Mouse (Mus musculus): ENCODE results near the gene Abhd5. TPM values are rescaled to one million over a fixed set of nuclear protein-coding genes. Genes with fewer than 3 reads are reported as not detected.
A peak's percentile ranks its signal among the peaks of the same experiment; 100 is the strongest.

Abhd5 gene
- polyA plus RNA-seq, 1 experiment from 2014 or later, result 23.7 TPM

GRCm38 (mm10) chr9:122380959-122381358 is 29.6 kb downstream of the Abhd5 start:
- Histone ChIP-seq H3K9ac (ENCODE audit: low read depth, low read length) (no peak overlapping the region), H3K27ac (ENCODE audit: low read depth, low read length) (no peak overlapping the region), H3K27me3 (ENCODE audit: control insufficient read depth, insufficient read depth, low read length) (no peaks in the 10 kb centered on the region), H3K36me3 (ENCODE audit: control insufficient read depth, insufficient read depth, low read length) (no peaks in the 10 kb centered on the region), H3K9me3 (ENCODE audit: control insufficient read depth, low read length) (no peaks in the 10 kb centered on the region), H3K4me1 (replicated peaks; ENCODE audit: control insufficient read depth, insufficient read depth, low read length) (no peaks in the 10 kb centered on the region; the same call in 1 of the 2 replicates), H3K4me3 (ENCODE audit: low read depth, low read length) (no peak overlapping the region), H3K4me2 (replicated peaks; ENCODE audit: low read depth, low read length) (no peak overlapping the region)
- no peak for ATAC-seq (ENCODE audit: low FRiP score)
- WGBS, result 48% methylated on average over 6 of the region's 6 CpGs
- DNase-seq (ENCODE audit: low spot score), result peak; percentile 18

- H3K27ac ChIP-seq (ENCODE audit: low read depth, low read length), result no peak overlapping the region
- H3K4me1 ChIP-seq (replicated peaks; ENCODE audit: control insufficient read depth, insufficient read depth, low read length), result no peaks in the 10 kb centered on the region; the same call in 1 of the 2 replicates
- H3K4me2 ChIP-seq (replicated peaks; ENCODE audit: low read depth, low read length), result no peak overlapping the region
- no peaks in the 10 kb centered on the region for H3K9me3 ChIP-seq (ENCODE audit: control insufficient read depth, low read length)
- no peak overlapping the region for H3K4me3 ChIP-seq (ENCODE audit: low read depth, low read length)
- H3K27me3 ChIP-seq (ENCODE audit: control insufficient read depth, insufficient read depth, low read length), result no peaks in the 10 kb centered on the region
- H3K36me3 ChIP-seq (ENCODE audit: control insufficient read depth, insufficient read depth, low read length), result no peaks in the 10 kb centered on the region
- no peak for DNase-seq (ENCODE audit: low spot score)
- WGBS, result 84% methylated on average over 6 of the region's 6 CpGs
- H3K9ac ChIP-seq (ENCODE audit: low read depth, low read length), result no peak overlapping the region
- no peak for ATAC-seq (ENCODE audit: low FRiP score)
Observed at GRCm38 (mm10) chr9:122382006-122382405, 30.6 kb downstream of the Abhd5 start.

- H3K4me2 ChIP-seq (replicated peaks; ENCODE audit: low read depth, low read length), result no peak overlapping the region
- no peak for ATAC-seq (ENCODE audit: low FRiP score)
- no peak overlapping the region for H3K27ac ChIP-seq (ENCODE audit: low read depth, low read length)
- no peaks in the 10 kb centered on the region; the same call in 1 of the 2 replicates for H3K4me1 ChIP-seq (replicated peaks; ENCODE audit: control insufficient read depth, insufficient read depth, low read length)
- 84% methylated on average over 3 of the region's 3 CpGs for WGBS
- no peak overlapping the region for H3K9ac ChIP-seq (ENCODE audit: low read depth, low read length)
- no peaks in the 10 kb centered on the region for H3K9me3 ChIP-seq (ENCODE audit: control insufficient read depth, low read length)
- no peak overlapping the region for H3K4me3 ChIP-seq (ENCODE audit: low read depth, low read length)
- H3K36me3 ChIP-seq (ENCODE audit: control insufficient read depth, insufficient read depth, low read length), result no peaks in the 10 kb centered on the region
- no peak for DNase-seq (ENCODE audit: low spot score)
- H3K27me3 ChIP-seq (ENCODE audit: control insufficient read depth, insufficient read depth, low read length), result no peaks in the 10 kb centered on the region
Observed at GRCm38 (mm10) chr9:122386015-122386414, 34.6 kb downstream of the Abhd5 start.

DNA sequence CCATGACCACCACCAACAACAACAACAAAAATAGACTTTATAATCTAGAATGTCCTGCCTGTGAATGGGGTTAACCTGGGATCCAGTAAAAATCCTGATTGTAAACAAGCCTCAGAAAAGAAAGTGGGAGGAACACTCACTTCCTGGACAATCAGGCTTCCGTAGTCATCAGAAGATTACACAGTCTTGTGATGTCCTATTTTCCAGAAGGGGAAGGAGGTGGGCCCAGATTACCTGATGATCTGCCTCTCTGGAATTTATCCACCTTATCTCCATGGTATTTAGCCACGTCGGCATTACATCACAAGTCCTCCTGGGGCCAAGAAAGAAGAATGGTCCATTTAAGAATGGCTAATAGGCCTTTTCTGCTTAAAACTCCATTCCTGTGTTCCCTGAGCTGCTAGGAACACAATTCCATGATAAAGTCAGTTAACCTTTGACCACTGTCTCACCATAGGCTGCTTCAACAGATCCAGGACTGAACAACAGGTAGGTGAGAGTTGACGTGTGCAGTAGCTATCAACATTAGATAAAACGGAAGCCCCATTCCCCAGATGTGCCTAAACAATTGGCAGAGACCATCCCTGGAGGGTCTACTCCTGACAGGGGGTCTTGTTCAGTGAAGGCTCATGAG is 38.0 kb downstream of the Abhd5 start:
- H3K4me2 ChIP-seq (replicated peaks; ENCODE audit: low read depth, low read length), result no peak overlapping the region
- H3K4me1 ChIP-seq (replicated peaks; ENCODE audit: control insufficient read depth, insufficient read depth, low read length), result no peaks in the 10 kb centered on the region
- no peak overlapping the region for H3K9ac ChIP-seq (ENCODE audit: low read depth, low read length)
- no peak overlapping the region for H3K27ac ChIP-seq (ENCODE audit: low read depth, low read length)
- no peaks in the 10 kb centered on the region for H3K9me3 ChIP-seq (ENCODE audit: control insufficient read depth, low read length)
- 89% methylated on average over 5 of the region's 5 CpGs for WGBS
- H3K4me3 ChIP-seq (ENCODE audit: low read depth, low read length), result no peak overlapping the region
- ATAC-seq (ENCODE audit: low FRiP score) (no peak), DNase-seq (ENCODE audit: low spot score) (no peak)
- H3K36me3 ChIP-seq (ENCODE audit: control insufficient read depth, insufficient read depth, low read length), result no peaks in the 10 kb centered on the region
- H3K27me3 ChIP-seq (ENCODE audit: control insufficient read depth, insufficient read depth, low read length), result no peaks in the 10 kb centered on the region

GRCm38 (mm10) chr9:122395816-122396215 is 44.4 kb downstream of the Abhd5 start:
- DNase-seq (ENCODE audit: low spot score), result no peak
- no peaks in the 10 kb centered on the region for H3K9me3 ChIP-seq (ENCODE audit: control insufficient read depth, low read length)
- H3K4me1 ChIP-seq (replicated peaks; ENCODE audit: control insufficient read depth, insufficient read depth, low read length), result no peaks in the 10 kb centered on the region
- H3K27me3 ChIP-seq (ENCODE audit: control insufficient read depth, insufficient read depth, low read length), result no peaks in the 10 kb centered on the region
- H3K27ac ChIP-seq (ENCODE audit: low read depth, low read length), result no peak overlapping the region
- H3K4me2 ChIP-seq (replicated peaks; ENCODE audit: low read depth, low read length), result no peak overlapping the region
- ATAC-seq (ENCODE audit: low FRiP score), result no peak
- H3K36me3 ChIP-seq (ENCODE audit: control insufficient read depth, insufficient read depth, low read length), result no peaks in the 10 kb centered on the region
- H3K4me3 ChIP-seq (ENCODE audit: low read depth, low read length), result no peak overlapping the region
- 80% methylated on average over 5 of the region's 5 CpGs for WGBS
- no peak overlapping the region for H3K9ac ChIP-seq (ENCODE audit: low read depth, low read length)

DNA sequence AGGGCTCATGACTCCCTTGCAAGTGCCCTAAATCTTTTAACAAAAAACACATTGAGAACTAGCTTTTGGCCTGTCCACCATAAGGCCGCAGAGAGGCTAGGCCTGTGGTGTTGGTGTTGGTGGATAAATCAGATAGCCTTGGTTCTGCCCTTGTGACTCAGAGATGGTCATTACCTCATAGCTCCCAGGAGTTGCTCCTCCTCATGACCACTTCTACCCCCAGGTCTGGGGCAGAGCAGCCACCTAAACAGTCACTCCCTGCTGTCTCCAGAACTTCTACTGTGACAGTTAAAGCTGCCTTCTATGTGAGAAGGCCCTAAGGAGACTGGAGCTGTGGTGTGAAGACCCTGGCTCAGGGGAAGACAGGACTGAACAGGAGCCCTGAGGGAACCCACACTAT is 45.7 kb downstream of the Abhd5 start:
- no peaks in the 10 kb centered on the region for H3K36me3 ChIP-seq (ENCODE audit: control insufficient read depth, insufficient read depth, low read length)
- no peaks in the 10 kb centered on the region for H3K27me3 ChIP-seq (ENCODE audit: control insufficient read depth, insufficient read depth, low read length)
- 82% methylated on average over 1 of the region's 1 CpGs for WGBS
- DNase-seq (ENCODE audit: low spot score) (no peak), ATAC-seq (ENCODE audit: low FRiP score) (no peak)
- no peaks in the 10 kb centered on the region for H3K9me3 ChIP-seq (ENCODE audit: control insufficient read depth, low read length)
- H3K4me1 ChIP-seq (replicated peaks; ENCODE audit: control insufficient read depth, insufficient read depth, low read length), result no peaks in the 10 kb centered on the region
- H3K4me3 ChIP-seq (ENCODE audit: low read depth, low read length), result no peak overlapping the region
- H3K9ac ChIP-seq (ENCODE audit: low read depth, low read length), result no peak overlapping the region
- no peak overlapping the region for H3K27ac ChIP-seq (ENCODE audit: low read depth, low read length)
- no peak overlapping the region for H3K4me2 ChIP-seq (replicated peaks; ENCODE audit: low read depth, low read length)

GRCm38 (mm10) chr9:122398746-122399145 is 47.3 kb downstream of the Abhd5 start:
- H3K27me3 ChIP-seq (ENCODE audit: control insufficient read depth, insufficient read depth, low read length), result no peaks in the 10 kb centered on the region
- H3K9me3 ChIP-seq (ENCODE audit: control insufficient read depth, low read length), result no peaks in the 10 kb centered on the region
- H3K4me1 ChIP-seq (replicated peaks; ENCODE audit: control insufficient read depth, insufficient read depth, low read length), result no peaks in the 10 kb centered on the region
- 59% methylated on average over 7 of the region's 7 CpGs for WGBS
- DNase-seq (ENCODE audit: low spot score) (no peak), ATAC-seq (ENCODE audit: low FRiP score) (no peak)
- H3K27ac ChIP-seq (ENCODE audit: low read depth, low read length), result no peak overlapping the region
- no peak overlapping the region for H3K4me3 ChIP-seq (ENCODE audit: low read depth, low read length)
- no peaks in the 10 kb centered on the region for H3K36me3 ChIP-seq (ENCODE audit: control insufficient read depth, insufficient read depth, low read length)
- H3K4me2 ChIP-seq (replicated peaks; ENCODE audit: low read depth, low read length), result no peak overlapping the region
- no peak overlapping the region for H3K9ac ChIP-seq (ENCODE audit: low read depth, low read length)

GRCm38 (mm10) chr9:122401239-122401638 is 49.8 kb downstream of the Abhd5 start:
- no peak overlapping the region for H3K4me2 ChIP-seq (replicated peaks; ENCODE audit: low read depth, low read length)
- H3K4me3 ChIP-seq (ENCODE audit: low read depth, low read length), result no peak overlapping the region
- no peak overlapping the region for H3K27ac ChIP-seq (ENCODE audit: low read depth, low read length)
- DNase-seq (ENCODE audit: low spot score) (no peak), ATAC-seq (ENCODE audit: low FRiP score) (no peak)
- H3K9me3 ChIP-seq (ENCODE audit: control insufficient read depth, low read length), result no peaks in the 10 kb centered on the region
- no peaks in the 10 kb centered on the region for H3K4me1 ChIP-seq (replicated peaks; ENCODE audit: control insufficient read depth, insufficient read depth, low read length)
- no peaks in the 10 kb centered on the region for H3K36me3 ChIP-seq (ENCODE audit: control insufficient read depth, insufficient read depth, low read length)
- H3K27me3 ChIP-seq (ENCODE audit: control insufficient read depth, insufficient read depth, low read length), result no peaks in the 10 kb centered on the region
- WGBS, result 86% methylated on average over 4 of the region's 4 CpGs
- no peak overlapping the region for H3K9ac ChIP-seq (ENCODE audit: low read depth, low read length)

- no peaks in the 10 kb centered on the region for H3K9me3 ChIP-seq (ENCODE audit: control insufficient read depth, low read length)
- no peaks in the 10 kb centered on the region for H3K27me3 ChIP-seq (ENCODE audit: control insufficient read depth, insufficient read depth, low read length)
- H3K4me2 ChIP-seq (replicated peaks; ENCODE audit: low read depth, low read length), result no peak overlapping the region
- DNase-seq (ENCODE audit: low spot score) (no peak), ATAC-seq (ENCODE audit: low FRiP score) (no peak)
- no peak overlapping the region for H3K4me3 ChIP-seq (ENCODE audit: low read depth, low read length)
- no peak overlapping the region for H3K27ac ChIP-seq (ENCODE audit: low read depth, low read length)
- no peaks in the 10 kb centered on the region for H3K4me1 ChIP-seq (replicated peaks; ENCODE audit: control insufficient read depth, insufficient read depth, low read length)
- H3K9ac ChIP-seq (ENCODE audit: low read depth, low read length), result no peak overlapping the region
- 89% methylated on average over 16 of the region's 16 CpGs for WGBS
- no peaks in the 10 kb centered on the region for H3K36me3 ChIP-seq (ENCODE audit: control insufficient read depth, insufficient read depth, low read length)
Observed at GRCm38 (mm10) chr9:122410437-122411175, 59.2 kb downstream of the Abhd5 start.

Measured in hindbrain, embryonic 11.5 days (tissue).